Mouse (Mus musculus) gastrocnemius, postnatal 14 days (tissue): ENCODE measurements around the gene Ercc6l2. TPM values are rescaled to one million over a fixed set of nuclear protein-coding genes. Genes with fewer than 3 reads are reported as not detected.

ENCODE experiments used
- DNase-seq: peaks from one replicate; pipeline ENCODE4 v3.0.0; 2021; ENCODE audit warnings: mixed read lengths
- intact Hi-C: fragments of 180-260 bp; cut with DNase I; formaldehyde crosslinking; loops from one replicate; pipeline ENCODE4 v1.15.1; 2025; ENCODE audit warnings: low total_unique reads
- total RNA-seq, 2 experiments: library from RNA; stranded (reverse); gene quantifications; 2 replicates each; pipeline ENCODE4 v1.2.3; 2021

The Ercc6l2 gene
- total RNA-seq, 2 experiments from 2014 or later: 11.1 to 11.3 TPM

GRCm38 (mm10) chr13:63877138-63877537 lies 62.1 kb downstream of the Ercc6l2 start:
- DNase-seq: no peak
- intact Hi-C loops: no loop called here

GRCm38 (mm10) chr13:63879105-63879863 lies 64.2 kb downstream of the Ercc6l2 start:
- intact Hi-C loops: no loop called here
- DNase-seq: no peak

- DNase-seq: no peak
- intact Hi-C loops: no loop called here
Observed at GRCm38 (mm10) chr13:63879864-63880141, 64.8 kb downstream of the Ercc6l2 start.

- DNase-seq: no peak
- intact Hi-C loops: no loop called here
Observed at GRCm38 (mm10) chr13:63885532-63885949, 70.5 kb downstream of the Ercc6l2 start.

GRCm38 (mm10) chr13:63886429-63887052 lies 71.5 kb downstream of the Ercc6l2 start:
- DNase-seq: no peak
- intact Hi-C loops: no loop called here

- intact Hi-C loops: no loop called here
Observed at GRCm38 (mm10) chr13:63900679-63901302, 85.8 kb downstream of the Ercc6l2 start.

GRCm38 (mm10) chr13:63901303-63901713 lies 86.3 kb downstream of the Ercc6l2 start:
- intact Hi-C loops: no loop called here
- peak; percentile 49 for DNase-seq

More at GRCm38 (mm10) chr13:63900679-63901302, 85.8 kb downstream of the Ercc6l2 start:
- peak; percentile 9 for DNase-seq

- intact Hi-C loops: no loop called here
- DNase-seq: peak; percentile 52
Observed at GRCm38 (mm10) chr13:63901714-63902597, 86.9 kb downstream of the Ercc6l2 start.

GRCm38 (mm10) chr13:63906516-63906915 lies 91.5 kb downstream of the Ercc6l2 start:
- intact Hi-C loops: no loop called here
- DNase-seq: peak; percentile 25

GRCm38 (mm10) chr13:63907437-63907836 lies 92.4 kb downstream of the Ercc6l2 start:
- intact Hi-C loops: no loop called here
- no peak for DNase-seq

- no peak for DNase-seq
- intact Hi-C loops: no loop called here
Observed at GRCm38 (mm10) chr13:63910141-63910804, 95.2 kb downstream of the Ercc6l2 start.

- intact Hi-C loops: no loop called here
- DNase-seq: no peak
Observed at GRCm38 (mm10) chr13:63911617-63912016, 96.6 kb downstream of the Ercc6l2 start.

- intact Hi-C loops: no loop called here
- DNase-seq: no peak
Observed at GRCm38 (mm10) chr13:63913136-63913535, 98.1 kb downstream of the Ercc6l2 start.

- DNase-seq: no peak
- intact Hi-C loops: no loop called here
Observed at GRCm38 (mm10) chr13:63915176-63915575, 100.1 kb downstream of the Ercc6l2 start.

GRCm38 (mm10) chr13:63915684-63916083 lies 100.6 kb downstream of the Ercc6l2 start:
- no peak for DNase-seq
- intact Hi-C loops: no loop called here

- no peak for DNase-seq
- intact Hi-C loops: no loop called here
Observed at GRCm38 (mm10) chr13:63916568-63916967, 101.5 kb downstream of the Ercc6l2 start.

- intact Hi-C loops: no loop called here
- peak; percentile 72 for DNase-seq
Observed at GRCm38 (mm10) chr13:63917198-63917767, 102.2 kb downstream of the Ercc6l2 start.

GRCm38 (mm10) chr13:63917776-63918621 lies 103.0 kb downstream of the Ercc6l2 start:
- DNase-seq: peak; percentile 15
- intact Hi-C loops: no loop called here
